Mouse (Mus musculus) lung, postnatal 0 days (tissue): Measurements from ENCODE around the gene Mcfd2.

ENCODE experiments used
- CTCF ChIP-seq: IDR thresholded peaks from 2 replicates; pipeline ENCODE4 v1.5.1; 2016; ENCODE audit warnings: antibody characterized with exemption, mild to moderate bottlenecking
- EP300 ChIP-seq: IDR thresholded peaks from 2 replicates; pipeline ENCODE4 v1.6.1; 2016; ENCODE audit warnings: antibody characterized with exemption, mild to moderate bottlenecking, control low read depth

DNA sequence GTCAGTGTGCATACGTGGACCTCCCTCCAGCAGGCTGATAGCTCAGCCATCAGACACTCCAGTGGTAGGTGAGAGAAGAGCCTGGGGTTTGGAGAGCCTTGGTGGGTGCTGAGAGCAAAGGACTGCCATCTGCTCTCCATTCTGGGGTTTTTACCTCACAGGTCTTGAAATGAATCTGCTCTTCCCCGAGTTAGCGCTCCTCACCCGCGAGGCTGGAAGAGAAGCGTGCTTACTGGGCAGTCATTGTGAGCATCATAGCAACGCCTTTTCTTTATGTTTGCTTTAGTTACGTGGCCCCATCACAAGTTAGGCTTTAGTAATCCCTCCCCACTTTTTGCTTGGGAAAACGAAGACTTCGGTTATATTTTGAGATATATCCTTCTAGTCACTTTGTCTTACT is 34.6 kb upstream of the Mcfd2 start:
- TF ChIP-seq CTCF = no peak
- no peak for TF ChIP-seq EP300
